Mouse (Mus musculus) urinary bladder, postnatal 10 days (tissue): ENCODE results near the gene C2.
"Not testable (repeated sequence)": the region's sequence is repeated elsewhere in the genome, so short reads cannot be mapped to it uniquely, and the experiment has no call there.

Experiments used
- DNase-seq: peaks from one replicate; pipeline ENCODE4 v3.0.0; 2022; ENCODE audit warnings: low spot score

C2 gene

GRCm38 (mm10) chr17:34830776-34831175 lies 67.3 kb downstream of the C2 start:
- DNase-seq: not testable (repeated sequence)

- no peak for DNase-seq
Measured at GRCm38 (mm10) chr17:34814818-34815370, 83.2 kb downstream of the C2 start.

GRCm38 (mm10) chr17:34813747-34814146 lies 84.3 kb downstream of the C2 start:
- DNase-seq: not testable (repeated sequence)
